Mouse (Mus musculus) neural tube, embryonic 12.5 days (tissue): Measurements from ENCODE around the gene 4921524J17Rik. TPM values are rescaled to one million over a fixed set of nuclear protein-coding genes. Genes with fewer than 3 reads are reported as not detected.

Experiments used
- ATAC-seq: fragments of 200-750 bp; cut with Nextera tagmentation; 2 replicates; pipeline ENCODE4 v1.8.0; 2017; ENCODE audit warnings: low read depth, mild to moderate bottlenecking, moderate TSS enrichment, moderate library complexity; ENCODE audit not compliant: low FRiP score
- H3K27ac ChIP-seq: fragments of 300-500 bp; sonication (generic); 2 replicates; pipeline ENCODE4 v1.5.1; 2016
- H3K27me3 ChIP-seq: fragments of 300-500 bp; sonication (generic); replicated peaks from 2 replicates; pipeline ENCODE4 v1.6.1; 2016; ENCODE audit warnings: mild to moderate bottlenecking
- H3K36me3 ChIP-seq: fragments of 300-500 bp; sonication (generic); 2 replicates; pipeline ENCODE4 v1.6.1; 2016; ENCODE audit warnings: mild to moderate bottlenecking
- H3K4me1 ChIP-seq: fragments of 300-500 bp; sonication (generic); 2 replicates; pipeline ENCODE4 v1.6.1; 2016
- H3K4me2 ChIP-seq: fragments of 300-500 bp; sonication (generic); replicated peaks from 2 replicates; pipeline ENCODE4 v1.6.1; 2016; ENCODE audit warnings: mild to moderate bottlenecking
- H3K4me3 ChIP-seq: fragments of 300-500 bp; sonication (generic); 2 replicates; pipeline ENCODE4 v1.5.1; 2016
- H3K9ac ChIP-seq: fragments of 300-500 bp; sonication (generic); 2 replicates; pipeline ENCODE4 v1.6.1; 2016; ENCODE audit warnings: mild to moderate bottlenecking
- H3K9me3 ChIP-seq: fragments of 300-500 bp; sonication (generic); 2 replicates; pipeline ENCODE4 v1.6.1; 2016; ENCODE audit warnings: mild to moderate bottlenecking
- WGBS: fragments of 180-500 bp; shearing (Covaris S2); methylation state at CpG from one replicate; pipeline ENCODE4 v1.1.7; 2016; 5-methylcytosine and 5-hydroxymethylcytosine counted together
- polyA plus RNA-seq: library from polyadenylated mRNA; unstranded; fragments of >200 nt; fragmentation: Nextera tagmentation; extraction: Ambion mirVana; gene quantifications from 2 replicates; pipeline ENCODE4 v1.2.1, GENCODE M21; 2016

4921524J17Rik gene
- polyA plus RNA-seq, 1 experiment from 2014 or later: 47.3 TPM

GRCm38 (mm10) chr8:85374286-85374685, 58.3 kb downstream of the 4921524J17Rik start:
- WGBS: 83% methylated on average over 4 of the region's 4 CpGs
- H3K4me1 ChIP-seq: no peaks in the 10 kb centered on the region
- no peaks in the 10 kb centered on the region for H3K36me3 ChIP-seq
- no peak overlapping the region for H3K4me3 ChIP-seq
- no peaks in the 10 kb centered on the region for H3K9me3 ChIP-seq
- ATAC-seq: no peak
- no peak overlapping the region for H3K4me2 ChIP-seq
- no peak overlapping the region for H3K9ac ChIP-seq
- H3K27me3 ChIP-seq: no peaks in the 10 kb centered on the region
- H3K27ac ChIP-seq: no peak overlapping the region

- no peak for ATAC-seq
- no peaks in the 10 kb centered on the region for H3K27me3 ChIP-seq
- H3K4me2 ChIP-seq: no peak overlapping the region
- 71% methylated on average over 5 of the region's 5 CpGs for WGBS
- no peak overlapping the region for H3K9ac ChIP-seq
- H3K4me3 ChIP-seq: no peak overlapping the region
- no peaks in the 10 kb centered on the region for H3K36me3 ChIP-seq
- no peak overlapping the region for H3K27ac ChIP-seq
- H3K9me3 ChIP-seq: no peaks in the 10 kb centered on the region
- H3K4me1 ChIP-seq: no peaks in the 10 kb centered on the region
Observed at GRCm38 (mm10) chr8:85373435-85374039, 59.1 kb downstream of the 4921524J17Rik start.

- H3K9me3 ChIP-seq: no peaks in the 10 kb centered on the region
- 94% methylated on average over 1 of the region's 1 CpGs for WGBS
Observed at GRCm38 (mm10) chr8:85372465-85372839, 60.2 kb downstream of the 4921524J17Rik start.

GRCm38 (mm10) chr8:85371736-85372464, 60.7 kb downstream of the 4921524J17Rik start:
- H3K4me3 ChIP-seq: no peak overlapping the region
- H3K4me2 ChIP-seq: no peak overlapping the region
- no peaks in the 10 kb centered on the region for H3K27me3 ChIP-seq
- no peak overlapping the region for H3K9ac ChIP-seq
- H3K27ac ChIP-seq: no peak overlapping the region
- no peaks in the 10 kb centered on the region for H3K36me3 ChIP-seq
- H3K4me1 ChIP-seq: no peaks in the 10 kb centered on the region
- no peak for ATAC-seq
- WGBS: 83% methylated on average over 5 of the region's 5 CpGs
- H3K9me3 ChIP-seq: no peaks in the 10 kb centered on the region

More at GRCm38 (mm10) chr8:85372465-85372839, 60.2 kb downstream of the 4921524J17Rik start:
- Histone ChIP-seq H3K9ac (no peak overlapping the region), H3K27ac (no peak overlapping the region), H3K27me3 (no peaks in the 10 kb centered on the region), H3K36me3 (no peaks in the 10 kb centered on the region), H3K4me2 (no peak overlapping the region), H3K4me1 (no peaks in the 10 kb centered on the region), H3K4me3 (no peak overlapping the region)
- no peak for ATAC-seq

- H3K4me2 ChIP-seq: no peak overlapping the region
- H3K4me3 ChIP-seq: no peak overlapping the region
- no peaks in the 10 kb centered on the region for H3K36me3 ChIP-seq
- H3K9ac ChIP-seq: no peak overlapping the region
- WGBS: 66% methylated on average over 6 of the region's 6 CpGs
- no peaks in the 10 kb centered on the region for H3K4me1 ChIP-seq
- no peaks in the 10 kb centered on the region for H3K27me3 ChIP-seq
- H3K27ac ChIP-seq: no peak overlapping the region
- no peak for ATAC-seq
- no peaks in the 10 kb centered on the region for H3K9me3 ChIP-seq
Observed at GRCm38 (mm10) chr8:85365176-85365575, 67.5 kb downstream of the 4921524J17Rik start.

GRCm38 (mm10) chr8:85364628-85365027, 68.0 kb downstream of the 4921524J17Rik start:
- 94% methylated on average over 11 of the region's 11 CpGs for WGBS
- Histone ChIP-seq H3K27me3 (no peaks in the 10 kb centered on the region), H3K36me3 (no peaks in the 10 kb centered on the region), H3K4me3 (no peak overlapping the region), H3K9me3 (no peaks in the 10 kb centered on the region), H3K4me1 (no peaks in the 10 kb centered on the region), H3K9ac (no peak overlapping the region), H3K27ac (no peak overlapping the region), H3K4me2 (no peak overlapping the region)
- no peak for ATAC-seq

- H3K4me3 ChIP-seq: no peak overlapping the region
- ATAC-seq: no peak
- no peaks in the 10 kb centered on the region for H3K27me3 ChIP-seq
- no peak overlapping the region for H3K9ac ChIP-seq
- H3K36me3 ChIP-seq: no peaks in the 10 kb centered on the region
- H3K9me3 ChIP-seq: no peaks in the 10 kb centered on the region
- 85% methylated on average over 6 of the region's 6 CpGs for WGBS
- no peak overlapping the region for H3K4me2 ChIP-seq
- H3K27ac ChIP-seq: no peak overlapping the region
- H3K4me1 ChIP-seq: no peaks in the 10 kb centered on the region
Observed at GRCm38 (mm10) chr8:85363406-85363805, 69.2 kb downstream of the 4921524J17Rik start.

- Histone ChIP-seq H3K27ac (no peak overlapping the region), H3K9ac (no peak overlapping the region), H3K9me3 (no peaks in the 10 kb centered on the region), H3K36me3 (no peaks in the 10 kb centered on the region), H3K4me1 (no peaks in the 10 kb centered on the region), H3K4me3 (no peak overlapping the region), H3K27me3 (no peaks in the 10 kb centered on the region), H3K4me2 (no peak overlapping the region)
- 82% methylated on average over 4 of the region's 4 CpGs for WGBS
- ATAC-seq: no peak
Observed at GRCm38 (mm10) chr8:85362211-85362610, 70.4 kb downstream of the 4921524J17Rik start.

Other genes starting within 250 kb of the 4921524J17Rik start
- gene Olfr371, start 206.8 kb downstream of the 4921524J17Rik start, polyA plus RNA-seq: not detected in 2 replicates
- gene Orc6, start 133.2 kb downstream of the 4921524J17Rik start, polyA plus RNA-seq: 86.5 and 89.0 TPM in 2 replicates
- gene Vps35, start 133.0 kb downstream of the 4921524J17Rik start, polyA plus RNA-seq: 157 and 177 TPM in 2 replicates
- gene Mylk3, start 46.5 kb downstream of the 4921524J17Rik start, polyA plus RNA-seq: 1.2 and 1.4 TPM in 2 replicates
- 46.2 and 46.9 TPM in 2 replicates for gene Gpt2, start 59.7 kb upstream of the 4921524J17Rik start, polyA plus RNA-seq
- 173 and 180 TPM in 2 replicates for gene Dnaja2, start 122.5 kb upstream of the 4921524J17Rik start, polyA plus RNA-seq